ENCODE assay signal across 8 mouse cellular contexts in the genomic region with DNA sequence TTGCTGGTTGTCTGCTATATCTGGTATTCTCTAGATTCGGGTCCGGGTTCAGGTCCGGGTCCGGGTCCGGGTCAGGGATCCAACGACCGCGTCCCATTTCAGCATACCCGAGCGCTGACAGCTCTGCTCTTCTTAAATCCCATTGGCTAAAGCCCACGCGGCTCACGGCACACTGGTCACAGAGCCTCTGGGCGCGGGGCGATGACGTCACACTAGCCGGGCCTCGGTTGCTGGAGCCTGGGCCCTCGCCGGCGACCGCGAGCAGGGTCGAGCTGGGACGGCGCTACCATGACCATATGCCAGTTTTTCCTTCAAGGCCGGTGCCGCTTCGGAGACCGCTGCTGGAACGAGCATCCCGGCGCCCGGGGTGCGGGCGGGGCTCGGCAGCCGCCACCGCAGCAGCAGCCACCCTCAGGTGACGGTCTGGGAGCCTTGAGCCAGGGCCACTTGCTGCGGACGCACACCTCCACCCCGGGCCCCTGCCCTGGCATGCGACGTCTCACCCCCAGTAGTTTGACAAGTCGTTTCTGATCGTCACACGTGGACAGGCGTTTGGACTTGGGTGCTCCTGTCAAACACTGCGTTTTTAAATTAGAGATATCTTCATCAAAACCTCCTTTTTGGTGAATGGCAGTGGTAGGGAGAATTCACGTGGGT. TPM values are rescaled to one million over a fixed set of nuclear protein-coding genes. Genes with fewer than 3 reads are reported as not detected.
DNase-seq lines count a peak whose midpoint lies in the region; ATAC-seq and TF ChIP-seq lines count a peak whose summit lies in the region.

A gene (plus strand): TSS at position 175 of the 657 bp plus-strand sequence.

- peak within 1 kb of the TSS; percentile 58 for H3K4me2 ChIP-seq in forebrain, postnatal 0 days (ENCODE audit: low read depth)
- H3K4me2 ChIP-seq in lung, embryonic 15.5 days: peak within 1 kb of the TSS; percentile 60

- peaks cover 4 to 7% of the 10 kb centered on the region in 2 experiments for H3K4me1 ChIP-seq in MEL (ENCODE audit: control insufficient read depth in 1 of 2, insufficient read depth in 2 of 2, low read length in 2 of 2)
- no peaks in the 10 kb centered on the region for H3K4me1 ChIP-seq in cerebellum, adult 2 months (ENCODE audit: control insufficient read depth, insufficient read depth, low read length)
- no peaks in the 10 kb centered on the region; the same call in 1 of the 2 replicates for H3K4me1 ChIP-seq in forebrain, postnatal 0 days (ENCODE audit: insufficient read depth)
- peaks cover 5% of the 10 kb centered on the region; the same call in 1 of the 2 replicates for H3K4me1 ChIP-seq in lung, embryonic 15.5 days

- ATAC-seq in forebrain, postnatal 0 days: peak; percentile 99
- ATAC-seq in lung, embryonic 15.5 days (ENCODE audit: borderline replicate concordance, extremely low read depth, low FRiP score, low TSS enrichment): peak; percentile 99

- peak; percentile 78 to 84 for TF ChIP-seq POLR2A in MEL (IDR thresholded peaks at IDR 0.05; ENCODE audit: control insufficient read depth in 1 of 2, insufficient read depth in 1 of 2, low read depth in 1 of 2, low read length in 2 of 2, poor library complexity in 1 of 2)
- peak; percentile 85 for TF ChIP-seq POLR2A in cerebellum, adult 2 months (IDR thresholded peaks at IDR 0.05; ENCODE audit: borderline replicate concordance, insufficient read depth, low read length)

- peak; percentile 99 for DNase-seq in MEL (ENCODE audit: low read depth, low spot score)
- DNase-seq in cerebellum, adult 2 months: peak; percentile 96 to 98
- DNase-seq in forebrain, postnatal 0 days: peak; percentile 97
- DNase-seq in heart, postnatal 4 days: peak; percentile 97
- peak; percentile 93 to 96 for DNase-seq in layer of hippocampus, adult 8-10 months (ENCODE audit: low spot score in 2 of 2)
- DNase-seq in ovary, adult 18-20 months (ENCODE audit: low spot score): peak; percentile 86
- peak; percentile 92 for DNase-seq in thymus, postnatal 0 days (ENCODE audit: low spot score)

- peak within 1 kb of the TSS; percentile 73 to 78 for H3K4me3 ChIP-seq in MEL (ENCODE audit: control insufficient read depth in 1 of 2, insufficient read depth in 1 of 2, low read depth in 2 of 2, low read length in 2 of 2)
- H3K4me3 ChIP-seq in cerebellum, adult 2 months (replicated peaks; ENCODE audit: insufficient read depth, low read depth, low read length): peak within 1 kb of the TSS; percentile 96
- peak within 1 kb of the TSS; percentile 81 for H3K4me3 ChIP-seq in forebrain, postnatal 0 days (ENCODE audit: low read depth, low read length)
- H3K4me3 ChIP-seq in lung, embryonic 15.5 days: peak within 1 kb of the TSS; percentile 77

- under 1% methylated on average over 52 of the region's 52 CpGs for WGBS in cerebellum, adult 2 months
- under 1% methylated on average over 52 of the region's 52 CpGs for WGBS in forebrain, postnatal 0 days
- WGBS in lung, embryonic 15.5 days: under 1% methylated on average over 52 of the region's 52 CpGs

- H3K27ac ChIP-seq in MEL (ENCODE audit: control insufficient read depth, low read depth, low read length): peak within 1 kb of the TSS; percentile 50
- peak within 1 kb of the TSS; percentile 85 for H3K27ac ChIP-seq in cerebellum, adult 2 months (ENCODE audit: insufficient read depth, low read length)
- peak within 1 kb of the TSS; percentile 81 for H3K27ac ChIP-seq in forebrain, postnatal 0 days (ENCODE audit: low read depth, low read length)
- H3K27ac ChIP-seq in lung, embryonic 15.5 days: peak within 1 kb of the TSS; percentile 48; the same call in 1 of the 2 replicates

- no peak for TF ChIP-seq RAD21 in MEL (IDR thresholded peaks at IDR 0.05; ENCODE audit: low read depth, low read length)

- peak within 1 kb of the TSS; percentile 96 for H3K9ac ChIP-seq in MEL (ENCODE audit: control insufficient read depth, low read depth, low read length, poor library complexity, severe bottlenecking)
- peak within 1 kb of the TSS; percentile 97 for H3K9ac ChIP-seq in forebrain, postnatal 0 days
- H3K9ac ChIP-seq in lung, embryonic 15.5 days: peak within 1 kb of the TSS; percentile 80

- H3K27me3 ChIP-seq in MEL (ENCODE audit: control insufficient read depth in 1 of 2, insufficient read depth in 2 of 2, low read length in 2 of 2): no peaks in the 10 kb centered on the region
- no peaks in the 10 kb centered on the region for H3K27me3 ChIP-seq in cerebellum, adult 2 months (ENCODE audit: control insufficient read depth, insufficient read depth, low read length)
- H3K27me3 ChIP-seq in forebrain, postnatal 0 days (ENCODE audit: insufficient read depth, low read length): no peaks in the 10 kb centered on the region
- no peaks in the 10 kb centered on the region for H3K27me3 ChIP-seq in lung, embryonic 15.5 days

- no peak for TF ChIP-seq EP300 in MEL (IDR thresholded peaks at IDR 0.05; ENCODE audit: low read depth in 1 of 2, low read length in 2 of 2)

- no peak for TF ChIP-seq CTCF in MEL (IDR thresholded peaks at IDR 0.05 in 2 of 3, conservative IDR thresholded peaks at IDR 0.05 in 1 of 3; ENCODE audit: control insufficient read depth in 1 of 3, insufficient read depth in 1 of 3, low read depth in 2 of 3, low read length in 3 of 3, poor library complexity in 1 of 3, severe bottlenecking in 1 of 3)
- no peak for TF ChIP-seq CTCF in cerebellum, adult 2 months (IDR thresholded peaks at IDR 0.05; ENCODE audit: borderline replicate concordance, insufficient read depth, low read depth, low read length)
- TF ChIP-seq CTCF in forebrain, postnatal 0 days (IDR thresholded peaks at IDR 0.05; ENCODE audit: low read depth): no peak

- no peaks in the 10 kb centered on the region for H3K9me3 ChIP-seq in MEL (replicated peaks; ENCODE audit: insufficient read depth, low read length)
- H3K9me3 ChIP-seq in forebrain, postnatal 0 days (ENCODE audit: low read length): no peaks in the 10 kb centered on the region
- H3K9me3 ChIP-seq in lung, embryonic 15.5 days: no peaks in the 10 kb centered on the region

- H3K79me2 ChIP-seq in MEL (ENCODE audit: control insufficient read depth, insufficient read depth, low read length, poor library complexity): peaks cover 10% of the 10 kb centered on the region

- H3K36me3 ChIP-seq in MEL (ENCODE audit: control insufficient read depth in 1 of 2, insufficient read depth in 2 of 2, low read length in 2 of 2): peaks cover 5 to 11% of the 10 kb centered on the region in 2 experiments; a peak in 3 of 4 replicates
- peaks cover 4% of the 10 kb centered on the region; the same call in 1 of the 2 replicates for H3K36me3 ChIP-seq in forebrain, postnatal 0 days (ENCODE audit: insufficient read depth)
- peaks cover 7% of the 10 kb centered on the region for H3K36me3 ChIP-seq in lung, embryonic 15.5 days

TF ChIP-seq in MEL, 35 proteins besides CTCF, POLR2A, EP300 and RAD21 (continues in another document):
- TF ChIP-seq MEF2A (IDR thresholded peaks at IDR 0.05; ENCODE audit: extremely low read depth, insufficient replicate concordance, low read depth, low read length, poor library complexity, severe bottlenecking) (no peak), POLR2AphosphoS5 (IDR thresholded peaks at IDR 0.05; ENCODE audit: borderline replicate concordance, low read depth, low read length) (no peak), USF1 (IDR thresholded peaks at IDR 0.05; ENCODE audit: low read depth, low read length) (peak; percentile 62), CHD2 (IDR thresholded peaks at IDR 0.05; ENCODE audit: low read length) (no peak), ETS1 (IDR thresholded peaks at IDR 0.05; ENCODE audit: low read depth, low read length) (peak; percentile 56; the same call in 1 of the 2 replicates), ELF1 (IDR thresholded peaks at IDR 0.05; ENCODE audit: low read depth, low read length) (peak; percentile 58), RCOR1 (IDR thresholded peaks at IDR 0.05; ENCODE audit: low read depth, low read length) (no peak), POLR2AphosphoS2 (IDR thresholded peaks at IDR 0.05; ENCODE audit: low read length) (peak; percentile 78), MAX (IDR thresholded peaks at IDR 0.05; ENCODE audit: low read length) (peak; percentile 71; the same call in 1 of the 2 replicates), ZNF384 (IDR thresholded peaks at IDR 0.05; ENCODE audit: low read depth, low read length) (no peak), MYB (IDR thresholded peaks at IDR 0.05; ENCODE audit: low read depth, low read length) (peak; percentile 35; the same call in 1 of the 2 replicates), TCF12 (IDR thresholded peaks at IDR 0.05; ENCODE audit: low read depth, low read length) (peak; percentile 61; the same call in 1 of the 2 replicates), MXI1 (IDR thresholded peaks at IDR 0.05; ENCODE audit: low read depth, low read length) (peak; percentile 98), SIN3A (IDR thresholded peaks at IDR 0.05; ENCODE audit: low read length) (peak; percentile 97), NELFE (IDR thresholded peaks at IDR 0.05; ENCODE audit: low read depth, low read length) (peak; percentile 93), MAFK (IDR thresholded peaks at IDR 0.05; ENCODE audit: borderline replicate concordance, low read depth, low read length) (no peak), CHD1 (IDR thresholded peaks at IDR 0.05; ENCODE audit: low read depth, low read length) (no peak), TAL1 (IDR thresholded peaks at IDR 0.05; ENCODE audit: low read length) (no peak), BHLHE40 (IDR thresholded peaks at IDR 0.05; ENCODE audit: borderline replicate concordance, low read depth, low read length) (no peak), MYC (IDR thresholded peaks at IDR 0.05; ENCODE audit: low read depth, low read length) (peak; percentile 66; the same call in 1 of the 2 replicates), E2F4 (IDR thresholded peaks at IDR 0.05; ENCODE audit: borderline replicate concordance, low read depth, low read length) (no peak), ZMIZ1 (IDR thresholded peaks at IDR 0.05; ENCODE audit: low read depth, low read length) (peak; percentile 76), GABPA (IDR thresholded peaks at IDR 0.05; ENCODE audit: low read depth, low read length) (no peak)

RNA-seq across cellular contexts. Expression of the gene that starts here (rescaled TPM):
- 11.9 and 13.8 TPM in 2 replicates for total RNA-seq in MEL (2012; rRNA removed)
- 100 to 1,000 TPM in 1 of 2 experiments, 10 to 100 TPM in 1; 23.1 to 121 TPM for polyA plus RNA-seq in MEL (2012; ENCODE audit: insufficient read depth in 1 of 2, insufficient read length in 2 of 2, low read depth in 1 of 2, low replicate concordance in 2 of 2, missing spikeins in 1 of 2)
- polyA plus RNA-seq in cerebellum, adult 2 months (2012; rRNA removed): 9.8 and 10.9 TPM in 2 replicates
- 9.2 and 11.0 TPM in 2 replicates for total RNA-seq in forebrain, postnatal 0 days (2014; rRNA removed)
- polyA plus RNA-seq in forebrain, postnatal 0 days (2015; fragmentation: Nextera tagmentation; extraction: Ambion mirVana): 7.4 and 8.9 TPM in 2 replicates
- 10 to 100 TPM; 10.6 to 11.2 TPM for total RNA-seq in heart, postnatal 4 days (2021)
- 10 to 100 TPM in 3 of 4 experiments, 1 to 10 TPM in 1; 9.4 to 12.9 (median 11.8) TPM for total RNA-seq in layer of hippocampus, adult 8-10 months (2022)
- 16.6 TPM in 2 replicates for polyA plus RNA-seq in lung, embryonic 15.5 days (2015; fragmentation: Nextera tagmentation; extraction: Ambion mirVana)
- polyA plus RNA-seq in thymus, postnatal 0 days (2015; fragmentation: Nextera tagmentation; extraction: Ambion mirVana): 12.1 and 12.9 TPM in 2 replicates

Comparison
In these comparisons a context has a peak if more than half of its experiments do, and no peak if none do; other contexts are left out.
1. Peak in every context shown above with its lines: DNase-seq, ATAC-seq, H3K4me3 ChIP-seq and H3K27ac ChIP-seq.